Mouse (Mus musculus) 416B (cell line): ENCODE data around the gene Gm49383.
"Not testable (repeated sequence)": the region's sequence is repeated elsewhere in the genome, so short reads cannot be mapped to it uniquely, and the experiment has no call there.

Experiments used
- DNase-seq: peaks from one replicate; pipeline ENCODE4 v3.0.0; 2011; ENCODE audit warnings: low read depth

Gm49383 gene

GRCm38 (mm10) chr12:69198985-69199384, 2.1 kb upstream of the Gm49383 start:
- DNase-seq: no peak

DNA sequence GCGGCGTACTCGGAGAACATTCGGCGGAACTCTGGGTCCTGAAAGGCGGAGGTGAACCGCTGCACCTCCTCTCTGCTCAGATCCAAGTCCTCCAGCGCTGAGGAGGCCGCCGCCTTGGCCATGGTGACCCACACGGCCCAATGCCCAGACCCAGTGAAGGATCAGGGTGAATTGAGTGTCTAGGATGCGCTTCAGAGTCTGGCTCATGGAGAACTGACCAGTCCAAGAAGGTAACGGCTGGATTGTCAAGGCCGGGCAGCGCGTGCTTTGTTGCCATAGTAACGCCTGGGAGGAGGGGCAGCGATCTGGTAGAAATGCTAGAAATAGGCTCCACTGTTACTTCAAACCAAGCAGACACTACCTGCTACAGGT, 1.2 kb upstream of the Gm49383 start, which contains the start of gene Dnaaf2:
Dnaaf2 (minus strand) TSS at position 266 of the 372 bp plus-strand sequence.
- peak; percentile 75 for DNase-seq

GRCm38 (mm10) chr12:69197378-69198163, 667 bp upstream of the Gm49383 start:
- DNase-seq: peak; percentile 57

DNA sequence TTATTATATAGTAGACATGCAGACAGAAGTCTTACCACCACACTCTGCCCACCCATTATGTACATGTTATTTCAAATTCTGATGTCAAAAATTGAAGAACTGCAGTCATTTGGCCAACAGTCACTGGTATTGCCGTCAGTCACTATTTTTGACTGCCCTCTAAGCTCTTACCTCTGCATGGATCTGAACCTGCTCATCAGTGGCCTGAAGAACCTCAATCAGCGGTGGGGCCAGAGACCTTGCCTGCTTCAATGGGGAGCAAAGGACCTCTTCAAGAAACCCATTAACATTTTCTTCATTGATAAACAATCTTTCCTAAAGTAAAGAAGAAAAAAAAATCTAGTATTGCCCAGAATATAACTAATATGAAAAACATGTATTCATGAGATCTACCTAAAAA, 4.3 kb downstream of the Gm49383 start:
- no peak for DNase-seq

GRCm38 (mm10) chr12:69191396-69191795, 5.5 kb downstream of the Gm49383 start:
- DNase-seq: no peak

DNA sequence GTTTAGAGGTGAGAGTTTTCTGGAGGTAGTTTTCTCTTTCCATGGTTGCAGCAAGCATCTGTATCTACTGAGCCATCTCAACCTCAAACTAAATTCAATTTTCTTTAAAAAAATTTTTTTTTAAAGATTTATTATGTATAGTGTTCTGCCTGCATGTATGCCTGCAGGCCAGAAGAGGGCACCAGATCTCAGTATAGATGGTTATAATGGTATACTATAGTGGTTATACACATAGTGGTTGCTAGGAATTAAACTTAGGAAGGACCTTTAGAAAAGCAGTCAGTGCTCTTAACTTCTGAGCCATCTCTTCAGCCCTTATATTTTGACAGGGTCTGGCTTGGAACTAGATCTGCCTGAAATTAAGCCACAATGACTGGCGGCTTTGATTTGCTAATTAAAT, 6.4 kb downstream of the Gm49383 start:
- DNase-seq: peak; percentile 43

GRCm38 (mm10) chr12:69190074-69190473, 6.8 kb downstream of the Gm49383 start:
- no peak for DNase-seq

DNA sequence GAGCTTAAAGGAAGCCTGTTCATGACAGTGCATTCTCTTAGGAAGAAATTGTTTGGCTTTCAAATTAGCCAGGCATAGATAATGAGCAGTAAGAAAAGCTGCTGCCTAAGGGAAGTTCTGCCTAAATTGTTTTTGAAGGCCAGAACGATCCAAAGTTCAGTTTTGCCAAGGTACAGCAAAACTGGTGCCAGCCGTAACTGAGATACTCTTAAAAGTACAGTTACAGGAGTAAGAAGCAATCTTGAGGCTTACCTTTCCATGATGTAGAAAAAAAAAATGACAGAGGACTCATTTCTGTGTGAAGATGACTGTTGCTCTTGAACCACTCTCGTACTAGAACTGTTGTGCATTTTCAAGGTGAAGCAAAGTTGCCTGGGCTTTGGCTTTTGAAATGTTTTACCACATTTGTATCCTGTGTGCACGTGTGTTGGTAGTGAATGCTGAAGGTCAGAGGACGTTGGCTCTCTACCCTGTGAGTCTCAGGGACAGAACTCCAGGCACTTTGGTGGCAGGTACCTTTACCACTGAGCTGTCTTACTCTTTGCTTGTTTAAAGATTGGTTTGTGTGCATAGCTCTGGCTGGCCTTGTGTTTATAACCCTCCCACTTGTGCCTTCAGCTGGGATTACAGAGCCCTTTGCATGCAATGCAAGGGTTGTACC, 10.0 kb downstream of the Gm49383 start:
- DNase-seq: no peak

DNA sequence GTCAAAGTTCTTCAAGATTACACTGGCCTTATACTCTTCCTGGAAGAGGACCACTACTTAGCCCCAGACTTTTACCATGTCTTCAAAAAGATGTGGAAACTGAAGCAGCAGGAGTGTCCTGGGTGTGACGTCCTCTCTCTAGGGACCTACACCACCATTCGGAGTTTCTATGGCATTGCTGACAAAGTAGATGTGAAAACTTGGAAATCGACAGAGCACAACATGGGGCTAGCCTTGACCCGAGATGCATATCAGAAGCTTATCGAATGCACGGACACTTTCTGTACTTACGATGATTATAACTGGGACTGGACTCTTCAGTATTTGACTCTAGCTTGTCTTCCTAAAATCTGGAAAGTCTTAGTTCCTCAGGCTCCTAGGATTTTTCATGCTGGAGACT, 11.5 kb downstream of the Gm49383 start:
- DNase-seq: no peak

- peak; percentile 59 for DNase-seq
Observed at GRCm38 (mm10) chr12:69184342-69185295, 12.3 kb downstream of the Gm49383 start.

GRCm38 (mm10) chr12:69183583-69184308, 13.2 kb downstream of the Gm49383 start, which contains the start of the genes Rpl36al and Mgat2:
TSS of gene Rpl36al (minus strand) at chr12:69184083.
TSS of gene Mgat2 (plus strand) at chr12:69184157.
- DNase-seq: peak; percentile 98

- no peak for DNase-seq
Observed at GRCm38 (mm10) chr12:69181800-69182199, 15.1 kb downstream of the Gm49383 start.

- no peak for DNase-seq
Observed at GRCm38 (mm10) chr12:69179371-69179770, 17.5 kb downstream of the Gm49383 start.

DNA sequence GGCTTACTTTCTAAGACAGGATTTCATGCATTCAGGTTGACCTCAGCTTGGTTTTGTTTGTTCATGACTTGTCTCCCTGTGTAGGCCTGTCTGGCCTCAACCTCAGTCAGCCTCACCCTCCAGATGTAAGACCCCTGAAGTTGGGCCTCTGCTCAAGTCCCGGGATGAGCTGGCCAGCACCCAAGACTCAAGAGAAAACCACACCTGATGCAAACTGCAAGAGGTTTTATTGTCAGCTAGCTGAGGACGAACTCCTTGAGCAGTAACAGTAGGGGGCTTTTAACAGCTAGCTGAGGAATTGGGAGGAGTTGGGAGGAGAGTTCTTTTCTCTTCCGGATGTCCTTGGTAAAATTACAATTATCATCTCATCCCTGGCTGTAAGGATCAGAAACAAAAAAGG, 19.4 kb downstream of the Gm49383 start:
- DNase-seq: no peak

GRCm38 (mm10) chr12:69175975-69176374, 20.9 kb downstream of the Gm49383 start:
- no peak for DNase-seq

DNA sequence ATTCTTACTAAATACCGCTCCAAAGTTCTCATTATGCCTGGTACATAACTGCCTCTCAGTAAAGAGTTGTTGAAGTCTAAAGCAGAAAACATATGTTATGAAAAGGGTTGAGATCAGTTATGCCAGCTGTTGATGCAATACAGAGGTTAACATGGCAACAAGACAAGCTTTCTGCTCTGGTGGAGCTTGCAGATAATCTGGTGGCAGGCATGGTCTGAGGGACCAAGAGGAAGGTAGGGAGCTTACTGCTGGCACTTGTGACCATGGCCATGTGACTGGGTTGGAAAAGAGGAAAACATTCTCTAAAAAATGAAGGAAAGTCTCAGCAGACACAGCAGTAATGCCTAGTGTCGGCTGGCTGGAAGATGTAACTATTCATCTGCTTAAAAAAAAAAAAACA, 25.6 kb downstream of the Gm49383 start:
- DNase-seq: no peak

DNA sequence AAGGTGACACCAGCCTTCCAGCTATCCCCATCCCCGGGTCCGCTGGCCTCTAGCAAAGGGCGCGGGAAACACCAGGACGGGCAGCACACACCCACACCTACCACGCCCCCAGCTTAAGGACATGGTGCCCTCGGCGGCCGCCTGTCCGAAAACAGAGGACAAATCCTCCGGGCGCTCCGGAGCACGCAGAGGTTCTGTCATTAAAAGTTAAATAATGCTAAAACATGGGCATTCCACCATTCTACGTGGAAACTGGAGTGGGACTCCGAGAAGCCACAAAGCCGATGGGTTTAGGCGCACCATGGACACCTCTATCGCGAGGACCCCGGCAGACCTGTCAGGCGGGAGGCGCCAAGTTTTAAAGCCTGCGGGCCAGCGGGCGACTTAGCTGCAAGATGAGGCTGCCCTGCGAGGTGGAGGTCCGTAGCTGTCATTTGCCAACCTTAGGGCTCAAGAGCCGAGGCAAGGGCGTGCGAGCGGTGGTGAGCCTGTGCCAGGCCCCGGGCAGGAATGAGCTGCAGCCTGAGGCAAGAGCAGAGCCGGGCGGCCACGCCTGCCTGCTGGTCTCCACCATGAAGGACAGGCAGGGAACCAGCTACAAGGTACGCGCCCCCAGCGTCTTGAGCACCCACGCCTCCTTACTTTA, 28.3 kb downstream of the Gm49383 start, which contains the start of gene Lrr1:
Lrr1 (plus strand) TSS at position 354 of the 646 bp plus-strand sequence.
- DNase-seq: peak; percentile 93

GRCm38 (mm10) chr12:69167656-69168460, 29.0 kb downstream of the Gm49383 start:
- no peak for DNase-seq

- not testable (repeated sequence) for DNase-seq
Observed at GRCm38 (mm10) chr12:69166861-69167581, 29.9 kb downstream of the Gm49383 start.
